In the genomic region with DNA sequence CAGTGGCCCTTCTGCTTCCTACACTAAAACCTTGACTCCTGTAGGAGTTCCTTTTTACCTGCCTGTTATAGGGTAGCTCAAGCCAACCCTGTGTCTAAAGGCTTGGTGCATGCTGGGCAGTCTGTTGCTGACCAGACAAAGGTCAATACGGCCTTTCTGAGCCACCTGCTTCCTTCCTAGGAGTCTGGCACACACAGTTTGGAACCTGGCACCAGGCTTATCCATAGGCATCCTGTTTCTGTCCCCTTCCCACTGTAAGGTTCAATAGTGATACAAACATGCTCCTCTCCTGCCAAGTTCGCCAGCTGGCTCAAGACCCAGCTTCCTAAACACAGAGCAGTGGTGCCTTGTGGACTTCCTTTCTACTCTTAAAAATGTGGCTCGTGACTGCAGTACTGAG, we compare ENCODE assay signal across 12 mouse cellular contexts. TPM values are rescaled to one million over a fixed set of nuclear protein-coding genes. Genes with fewer than 3 reads are reported as not detected.
DNase-seq lines count a peak whose midpoint lies in the region; ATAC-seq lines count a peak whose summit lies in the region.
"Had no signal": no experiment of that assay in that cellular context is flagged by ENCODE, and none has a peak within 500 bp of the region (broad histone marks: within the 10 kb centered on the region; RNA-seq: fewer than 3 reads in every experiment).

No protein-coding gene starts in this region.

- no peak for DNase-seq in midbrain, embryonic 10.5 days (ENCODE audit: low spot score)
- DNase-seq in midbrain, embryonic 11.5 days (ENCODE audit: low spot score, missing footprints), result no peak
- DNase-seq in gastrocnemius, postnatal 14 days, result no peak
- DNase-seq in adrenal gland, postnatal 14 days, result no peak
- DNase-seq: adrenal gland, adult 2 months; B cell, adult 2 months; heart, adult 18-20 months had no signal

- H3K4me2 ChIP-seq in forebrain, embryonic 12.5 days, result peak overlapping the region; percentile 100
- H3K4me2 ChIP-seq in forebrain, embryonic 15.5 days (replicated peaks), result no peak overlapping the region; the same call in 1 of the 2 replicates
- H3K4me2 ChIP-seq in midbrain, embryonic 11.5 days, result no peak overlapping the region
- H3K4me2 ChIP-seq in limb, embryonic 13.5 days (replicated peaks), result peak overlapping the region; percentile 95
- H3K4me2 ChIP-seq in stomach, embryonic 16.5 days (ENCODE audit: low read depth, low read length), result peak overlapping the region; percentile 98

- H3K27ac ChIP-seq in forebrain, embryonic 12.5 days, result no peak overlapping the region
- no peak overlapping the region for H3K27ac ChIP-seq in forebrain, embryonic 15.5 days (replicated peaks)
- H3K27ac ChIP-seq in midbrain, embryonic 10.5 days (replicated peaks), result no peak overlapping the region
- no peak overlapping the region for H3K27ac ChIP-seq in midbrain, embryonic 11.5 days (ENCODE audit: low read depth, low read length)
- no peak overlapping the region for H3K27ac ChIP-seq in limb, embryonic 13.5 days
- H3K27ac ChIP-seq in stomach, embryonic 16.5 days (ENCODE audit: low read length), result no peak overlapping the region

- no peaks in the 10 kb centered on the region; the same call in 1 of the 2 replicates for H3K27me3 ChIP-seq in forebrain, embryonic 12.5 days
- no peaks in the 10 kb centered on the region for H3K27me3 ChIP-seq in forebrain, embryonic 15.5 days
- H3K27me3 ChIP-seq in midbrain, embryonic 10.5 days (ENCODE audit: low read depth, poor library complexity, severe bottlenecking), result peaks cover 9% of the 10 kb centered on the region; the same call in 1 of the 2 replicates
- no peaks in the 10 kb centered on the region for H3K27me3 ChIP-seq in midbrain, embryonic 11.5 days (ENCODE audit: control insufficient read depth, insufficient read depth, low read length)
- H3K27me3 ChIP-seq in limb, embryonic 13.5 days, result no peaks in the 10 kb centered on the region
- no peaks in the 10 kb centered on the region for H3K27me3 ChIP-seq in stomach, embryonic 16.5 days (ENCODE audit: control insufficient read depth, insufficient read depth, low read length)

- peaks cover 28% of the 10 kb centered on the region for H3K4me1 ChIP-seq in forebrain, embryonic 12.5 days
- H3K4me1 ChIP-seq in forebrain, embryonic 15.5 days, result peaks cover 35% of the 10 kb centered on the region
- peaks cover 39% of the 10 kb centered on the region for H3K4me1 ChIP-seq in midbrain, embryonic 10.5 days
- H3K4me1 ChIP-seq in midbrain, embryonic 11.5 days (ENCODE audit: control insufficient read depth, insufficient read depth, low read length), result peaks cover 18% of the 10 kb centered on the region
- peaks cover 27% of the 10 kb centered on the region for H3K4me1 ChIP-seq in limb, embryonic 13.5 days
- peaks cover 25% of the 10 kb centered on the region for H3K4me1 ChIP-seq in stomach, embryonic 16.5 days (ENCODE audit: control insufficient read depth, insufficient read depth, low read length)

- intact Hi-C loops in gastrocnemius, postnatal 14 days (cut with DNase I; ENCODE audit: low total_unique reads), result no loop called here

- H3K36me3 ChIP-seq in forebrain, embryonic 12.5 days (replicated peaks), result peaks cover 46% of the 10 kb centered on the region
- peaks cover 35% of the 10 kb centered on the region for H3K36me3 ChIP-seq in forebrain, embryonic 15.5 days
- peaks cover 57% of the 10 kb centered on the region for H3K36me3 ChIP-seq in midbrain, embryonic 10.5 days
- peaks cover 16% of the 10 kb centered on the region; the same call in 1 of the 2 replicates for H3K36me3 ChIP-seq in midbrain, embryonic 11.5 days (ENCODE audit: control insufficient read depth, insufficient read depth, low read length)
- peaks cover 42% of the 10 kb centered on the region for H3K36me3 ChIP-seq in limb, embryonic 13.5 days
- H3K36me3 ChIP-seq in stomach, embryonic 16.5 days (ENCODE audit: control insufficient read depth, insufficient read depth, low read length), result peaks cover 7% of the 10 kb centered on the region

- no peak overlapping the region for H3K9ac ChIP-seq in forebrain, embryonic 12.5 days
- no peak overlapping the region for H3K9ac ChIP-seq in forebrain, embryonic 15.5 days (replicated peaks)
- no peak overlapping the region for H3K9ac ChIP-seq in midbrain, embryonic 11.5 days (ENCODE audit: low read length)
- H3K9ac ChIP-seq in limb, embryonic 13.5 days, result peak overlapping the region; percentile 90
- H3K9ac ChIP-seq in stomach, embryonic 16.5 days (ENCODE audit: low read length), result 0 out of 2 replicates have a peak overlapping the region, but pooled peaks have one; percentile 15

- WGBS in forebrain, embryonic 12.5 days, result 84% methylated on average over 3 of the region's 3 CpGs
- 84% methylated on average over 3 of the region's 3 CpGs for WGBS in forebrain, embryonic 15.5 days
- 94% methylated on average over 3 of the region's 3 CpGs for WGBS in midbrain, embryonic 10.5 days
- WGBS in midbrain, embryonic 11.5 days, result 81% methylated on average over 3 of the region's 3 CpGs
- 89% methylated on average over 3 of the region's 3 CpGs for WGBS in limb, embryonic 13.5 days
- WGBS in stomach, embryonic 16.5 days, result 80% methylated on average over 3 of the region's 3 CpGs

- peak overlapping the region; percentile 65; the same call in 1 of the 2 replicates for H3K4me3 ChIP-seq in forebrain, embryonic 12.5 days (replicated peaks)
- no peak overlapping the region for H3K4me3 ChIP-seq in forebrain, embryonic 15.5 days
- peak overlapping the region; percentile 82 for H3K4me3 ChIP-seq in midbrain, embryonic 10.5 days
- H3K4me3 ChIP-seq in midbrain, embryonic 11.5 days (ENCODE audit: low read depth, low read length), result no peak overlapping the region
- H3K4me3 ChIP-seq in limb, embryonic 13.5 days, result peak overlapping the region; percentile 84; the same call in 1 of the 2 replicates
- H3K4me3 ChIP-seq in stomach, embryonic 16.5 days (replicated peaks; ENCODE audit: low read length), result 0 out of 2 replicates have a peak overlapping the region, but pooled peaks have one; percentile 76

- H3K9me3 ChIP-seq in forebrain, embryonic 12.5 days, result no peaks in the 10 kb centered on the region
- no peaks in the 10 kb centered on the region for H3K9me3 ChIP-seq in forebrain, embryonic 15.5 days
- H3K9me3 ChIP-seq in midbrain, embryonic 10.5 days (replicated peaks), result no peaks in the 10 kb centered on the region
- H3K9me3 ChIP-seq in midbrain, embryonic 11.5 days (ENCODE audit: control insufficient read depth, low read length), result no peaks in the 10 kb centered on the region
- H3K9me3 ChIP-seq in limb, embryonic 13.5 days, result no peaks in the 10 kb centered on the region
- H3K9me3 ChIP-seq in stomach, embryonic 16.5 days (replicated peaks; ENCODE audit: control insufficient read depth, low read length), result no peaks in the 10 kb centered on the region

- ATAC-seq in forebrain, embryonic 12.5 days (ENCODE audit: low FRiP score), result no peak
- ATAC-seq in forebrain, embryonic 15.5 days (replicated peaks), result no peak
- ATAC-seq in midbrain, embryonic 11.5 days (ENCODE audit: low FRiP score), result no peak
- no peak for ATAC-seq in limb, embryonic 13.5 days (ENCODE audit: low FRiP score, low read depth)
- no peak for ATAC-seq in stomach, embryonic 16.5 days (ENCODE audit: insufficient read depth, low FRiP score)

RNA-seq across cellular contexts. Expression of a gene that starts 2.6 kb away (rescaled TPM):
- polyA plus RNA-seq in forebrain, embryonic 12.5 days (2016; fragmentation: Nextera tagmentation; extraction: Ambion mirVana), result 26.2 and 27.0 TPM in 2 replicates
- polyA plus RNA-seq in forebrain, embryonic 15.5 days (2015; fragmentation: Nextera tagmentation; extraction: Ambion mirVana), result 19.2 and 19.4 TPM in 2 replicates
- 31.1 and 39.2 TPM in 2 replicates for polyA plus RNA-seq in midbrain, embryonic 10.5 days (2016; fragmentation: Nextera tagmentation; extraction: Ambion mirVana)
- 20.0 and 22.5 TPM in 2 replicates for polyA plus RNA-seq in midbrain, embryonic 11.5 days (2014; fragmentation: Nextera tagmentation; extraction: Ambion mirVana)
- polyA plus RNA-seq in limb, embryonic 13.5 days (2015; fragmentation: Nextera tagmentation; extraction: Ambion mirVana), result 29.7 and 30.4 TPM in 2 replicates
- 23.8 and 27.5 TPM in 2 replicates for polyA plus RNA-seq in stomach, embryonic 16.5 days (2015; fragmentation: Nextera tagmentation; extraction: Ambion mirVana)
- 10 to 100 TPM; 17.7 to 25.7 TPM for total RNA-seq in gastrocnemius, postnatal 14 days (2021)
- 13.6 and 14.2 TPM in 2 replicates for total RNA-seq in adrenal gland, postnatal 14 days (2021)

RNA-seq across cellular contexts. Expression of a gene that starts 9.5 kb away (rescaled TPM):
- polyA plus RNA-seq in forebrain, embryonic 12.5 days (2016; fragmentation: Nextera tagmentation; extraction: Ambion mirVana), result 0.08 TPM in 1 of 2 replicates, not detected in the other
- 0.06 and 0.20 TPM in 2 replicates for polyA plus RNA-seq in forebrain, embryonic 15.5 days (2015; fragmentation: Nextera tagmentation; extraction: Ambion mirVana)
- polyA plus RNA-seq in midbrain, embryonic 10.5 days (2016; fragmentation: Nextera tagmentation; extraction: Ambion mirVana), result 0.04 and 0.09 TPM in 2 replicates
- polyA plus RNA-seq in midbrain, embryonic 11.5 days (2014; fragmentation: Nextera tagmentation; extraction: Ambion mirVana), result 0.05 and 0.12 TPM in 2 replicates
- 0.10 TPM in 1 of 2 replicates, not detected in the other for polyA plus RNA-seq in limb, embryonic 13.5 days (2015; fragmentation: Nextera tagmentation; extraction: Ambion mirVana)
- polyA plus RNA-seq in stomach, embryonic 16.5 days (2015; fragmentation: Nextera tagmentation; extraction: Ambion mirVana), result not detected in 2 replicates
- under 1 TPM in 1 of 2 experiments, not detected in 1; 0.08 TPM for total RNA-seq in gastrocnemius, postnatal 14 days (2021)
- not detected in 2 replicates for total RNA-seq in adrenal gland, postnatal 14 days (2021)
- total RNA-seq: heart, adult 18-20 months had no signal

RNA-seq across cellular contexts. Expression of a gene that starts 26.1 kb away (rescaled TPM):
- polyA plus RNA-seq in forebrain, embryonic 12.5 days (2016; fragmentation: Nextera tagmentation; extraction: Ambion mirVana), result not detected in 2 replicates
- polyA plus RNA-seq in forebrain, embryonic 15.5 days (2015; fragmentation: Nextera tagmentation; extraction: Ambion mirVana), result 0.22 and 0.33 TPM in 2 replicates
- not detected in 2 replicates for polyA plus RNA-seq in midbrain, embryonic 10.5 days (2016; fragmentation: Nextera tagmentation; extraction: Ambion mirVana)
- 0.22 TPM in 1 of 2 replicates, not detected in the other for polyA plus RNA-seq in midbrain, embryonic 11.5 days (2014; fragmentation: Nextera tagmentation; extraction: Ambion mirVana)
- not detected in 2 replicates for polyA plus RNA-seq in limb, embryonic 13.5 days (2015; fragmentation: Nextera tagmentation; extraction: Ambion mirVana)
- not detected in 2 replicates for polyA plus RNA-seq in stomach, embryonic 16.5 days (2015; fragmentation: Nextera tagmentation; extraction: Ambion mirVana)
- under 1 TPM in 1 of 2 experiments, not detected in 1; 0.51 TPM for total RNA-seq in gastrocnemius, postnatal 14 days (2021)
- total RNA-seq in adrenal gland, postnatal 14 days (2021), result not detected in 2 replicates
- total RNA-seq: adrenal gland, adult 2 months; common myeloid progenitor, adult 5-6 weeks; heart, adult 18-20 months had no signal
- polyA plus RNA-seq: adrenal gland, adult 2 months had no signal

RNA-seq across cellular contexts. Expression of a gene that starts 28.0 kb away (rescaled TPM):
- not detected in 2 replicates for polyA plus RNA-seq in forebrain, embryonic 12.5 days (2016; fragmentation: Nextera tagmentation; extraction: Ambion mirVana)
- not detected in 2 replicates for polyA plus RNA-seq in forebrain, embryonic 15.5 days (2015; fragmentation: Nextera tagmentation; extraction: Ambion mirVana)
- not detected in 2 replicates for polyA plus RNA-seq in midbrain, embryonic 10.5 days (2016; fragmentation: Nextera tagmentation; extraction: Ambion mirVana)
- not detected in 2 replicates for polyA plus RNA-seq in midbrain, embryonic 11.5 days (2014; fragmentation: Nextera tagmentation; extraction: Ambion mirVana)
- 0.38 TPM in 1 of 2 replicates, not detected in the other for polyA plus RNA-seq in limb, embryonic 13.5 days (2015; fragmentation: Nextera tagmentation; extraction: Ambion mirVana)
- polyA plus RNA-seq in stomach, embryonic 16.5 days (2015; fragmentation: Nextera tagmentation; extraction: Ambion mirVana), result 8.0 and 11.3 TPM in 2 replicates
- not detected for total RNA-seq in gastrocnemius, postnatal 14 days (2021)
- 4.4 and 8.0 TPM in 2 replicates for total RNA-seq in adrenal gland, postnatal 14 days (2021)
- total RNA-seq: common myeloid progenitor, adult 5-6 weeks; heart, adult 18-20 months had no signal

RNA-seq across cellular contexts. Expression of a gene that starts 46.5 kb away (rescaled TPM):
- polyA plus RNA-seq in forebrain, embryonic 12.5 days (2016; fragmentation: Nextera tagmentation; extraction: Ambion mirVana), result not detected in 2 replicates
- 0.25 TPM in 1 of 2 replicates, not detected in the other for polyA plus RNA-seq in forebrain, embryonic 15.5 days (2015; fragmentation: Nextera tagmentation; extraction: Ambion mirVana)
- polyA plus RNA-seq in midbrain, embryonic 10.5 days (2016; fragmentation: Nextera tagmentation; extraction: Ambion mirVana), result not detected in 2 replicates
- not detected in 2 replicates for polyA plus RNA-seq in midbrain, embryonic 11.5 days (2014; fragmentation: Nextera tagmentation; extraction: Ambion mirVana)
- not detected in 2 replicates for polyA plus RNA-seq in limb, embryonic 13.5 days (2015; fragmentation: Nextera tagmentation; extraction: Ambion mirVana)
- polyA plus RNA-seq in stomach, embryonic 16.5 days (2015; fragmentation: Nextera tagmentation; extraction: Ambion mirVana), result not detected in 2 replicates
- not detected for total RNA-seq in gastrocnemius, postnatal 14 days (2021)
- not detected in 2 replicates for total RNA-seq in adrenal gland, postnatal 14 days (2021)
- total RNA-seq: adrenal gland, adult 2 months; common myeloid progenitor, adult 5-6 weeks; heart, adult 18-20 months had no signal
- polyA plus RNA-seq: adrenal gland, adult 2 months had no signal

Comparison
In these comparisons a context has a peak if more than half of its experiments do, and no peak if none do; other contexts are left out.
1. H3K4me2 ChIP-seq: peak in forebrain, embryonic 12.5 days (single experiment), limb, embryonic 13.5 days (single experiment) and stomach, embryonic 16.5 days (single experiment); none in forebrain, embryonic 15.5 days (single experiment) and midbrain, embryonic 11.5 days (single experiment).
2. H3K4me3 ChIP-seq: peak in forebrain, embryonic 12.5 days (single experiment), midbrain, embryonic 10.5 days (single experiment), limb, embryonic 13.5 days (single experiment) and stomach, embryonic 16.5 days (single experiment); none in forebrain, embryonic 15.5 days (single experiment) and midbrain, embryonic 11.5 days (single experiment).
3. H3K9ac ChIP-seq: peak in limb, embryonic 13.5 days (single experiment) and stomach, embryonic 16.5 days (single experiment); none in forebrain, embryonic 12.5 days (single experiment), forebrain, embryonic 15.5 days (single experiment) and midbrain, embryonic 11.5 days (single experiment).